Mouse (Mus musculus): ENCODE measurements around the gene Sbk1. TPM values are rescaled to one million over a fixed set of nuclear protein-coding genes. Genes with fewer than 3 reads are reported as not detected.
"Not testable (repeated sequence)": the region's sequence is repeated elsewhere in the genome, so short reads cannot be mapped to it uniquely, and the experiment has no call there.

The Sbk1 gene
- polyA plus RNA-seq, 1 experiment from 2014 or later = 79.1 TPM

DNA sequence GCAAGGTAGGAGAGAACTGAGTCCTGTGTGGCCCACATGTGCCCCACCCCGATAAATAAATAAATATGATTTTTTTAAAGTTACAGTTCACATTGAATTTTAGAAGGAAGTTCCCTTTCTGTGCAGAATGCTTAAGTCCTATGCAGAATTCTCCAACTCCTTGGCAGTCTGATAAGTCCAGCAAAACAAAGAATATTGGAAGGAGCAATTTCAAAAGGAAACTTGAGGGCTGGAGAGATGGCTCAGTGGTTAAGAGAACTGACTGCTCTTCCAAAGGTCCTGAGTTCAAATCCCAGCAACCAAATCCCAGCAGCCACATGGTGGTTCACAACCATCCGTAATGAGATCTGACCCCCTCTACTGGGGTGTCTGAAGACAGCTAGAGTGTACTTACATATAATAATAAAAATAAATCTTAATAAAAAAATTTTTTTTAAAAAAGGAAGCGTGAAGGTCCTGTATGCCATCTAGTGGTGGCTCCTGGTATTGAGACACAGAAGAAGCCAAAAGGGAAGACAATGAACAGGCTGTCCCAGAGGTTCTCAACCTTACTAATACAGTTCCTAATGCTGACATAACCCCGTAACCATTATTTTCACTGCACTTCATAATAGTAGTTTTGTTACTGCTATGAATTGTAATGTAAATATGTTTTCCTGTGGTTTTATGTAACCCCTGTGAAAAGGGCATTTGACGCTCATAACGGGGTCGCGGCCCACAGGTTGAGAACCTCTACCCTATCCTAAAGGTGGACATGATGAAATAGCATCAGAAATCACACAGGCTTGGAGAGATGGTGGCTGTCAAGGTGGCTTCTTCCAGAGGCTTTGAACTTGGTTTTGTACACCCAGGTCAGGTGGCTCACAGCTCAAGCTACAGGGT lies 25.4 kb downstream of the Sbk1 start:
- DNase-seq (ENCODE audit: extremely low spot score, low spot score) = no peak

DNA sequence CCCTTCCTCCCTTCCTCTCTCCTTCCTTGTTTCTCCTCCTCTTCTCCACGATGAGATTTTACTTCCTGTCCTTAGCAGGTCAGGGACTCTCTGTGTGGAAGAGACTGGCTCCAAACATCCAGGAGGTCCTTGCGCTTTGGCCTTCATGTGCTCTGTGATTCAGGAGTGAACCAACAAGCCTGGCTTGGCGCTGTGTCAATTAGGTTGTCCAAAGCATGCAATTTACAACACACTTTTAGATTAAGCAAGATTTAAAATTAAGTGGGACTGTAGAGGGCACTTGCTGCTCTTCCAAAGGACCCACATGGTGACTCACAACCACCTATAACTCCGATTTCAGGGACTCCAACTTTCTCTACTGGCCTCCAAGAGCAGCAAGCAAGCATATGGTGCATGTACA lies 26.4 kb downstream of the Sbk1 start:
- WGBS = 70% methylated on average over 4 of the region's 4 CpGs
- no peak overlapping the region for H3K4me3 ChIP-seq
- no peaks in the 10 kb centered on the region for H3K27me3 ChIP-seq (ENCODE audit: poor library complexity, severe bottlenecking)
- H3K27ac ChIP-seq = no peak overlapping the region
- H3K36me3 ChIP-seq (replicated peaks) = peaks cover 16% of the 10 kb centered on the region
- no peaks in the 10 kb centered on the region for H3K4me1 ChIP-seq
- no peak for DNase-seq (ENCODE audit: extremely low spot score, low spot score)
- H3K9me3 ChIP-seq = no peaks in the 10 kb centered on the region

More for the DNA sequence above, 25.4 kb downstream of the Sbk1 start:
- no peak overlapping the region for H3K4me3 ChIP-seq
- H3K9me3 ChIP-seq = no peaks in the 10 kb centered on the region
- peaks cover 26% of the 10 kb centered on the region for H3K36me3 ChIP-seq (replicated peaks)
- H3K27me3 ChIP-seq (ENCODE audit: poor library complexity, severe bottlenecking) = no peaks in the 10 kb centered on the region
- 75% methylated on average over 8 of the region's 8 CpGs for WGBS
- H3K4me1 ChIP-seq = no peaks in the 10 kb centered on the region
- no peak overlapping the region for H3K27ac ChIP-seq

DNA sequence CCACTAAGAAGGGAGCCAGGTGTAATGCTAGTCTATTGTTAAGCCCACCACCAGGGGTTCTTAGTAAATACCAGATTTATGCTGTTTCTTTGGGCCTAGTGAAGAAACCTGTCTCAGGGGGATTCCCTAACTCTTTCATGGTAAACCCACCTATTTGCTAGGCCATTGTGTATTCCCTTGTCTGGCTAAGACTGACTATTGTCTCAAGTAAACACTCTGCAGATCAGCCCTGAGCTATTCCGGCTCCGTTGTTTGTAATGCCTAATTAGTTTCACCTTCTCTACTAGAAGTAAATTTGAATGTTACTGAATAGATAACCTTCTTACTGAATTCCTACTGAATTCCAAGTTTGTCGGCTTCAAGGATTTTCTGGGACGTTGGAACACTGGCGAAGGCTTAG lies 29.4 kb downstream of the Sbk1 start:
- not testable (repeated sequence) for H3K27me3 ChIP-seq (ENCODE audit: poor library complexity, severe bottlenecking); H3K36me3 ChIP-seq (replicated peaks); H3K4me1 ChIP-seq; H3K4me3 ChIP-seq; H3K9me3 ChIP-seq; H3K27ac ChIP-seq; DNase-seq (ENCODE audit: extremely low spot score, low spot score)
- 87% methylated on average over 5 of the region's 5 CpGs for WGBS

DNA sequence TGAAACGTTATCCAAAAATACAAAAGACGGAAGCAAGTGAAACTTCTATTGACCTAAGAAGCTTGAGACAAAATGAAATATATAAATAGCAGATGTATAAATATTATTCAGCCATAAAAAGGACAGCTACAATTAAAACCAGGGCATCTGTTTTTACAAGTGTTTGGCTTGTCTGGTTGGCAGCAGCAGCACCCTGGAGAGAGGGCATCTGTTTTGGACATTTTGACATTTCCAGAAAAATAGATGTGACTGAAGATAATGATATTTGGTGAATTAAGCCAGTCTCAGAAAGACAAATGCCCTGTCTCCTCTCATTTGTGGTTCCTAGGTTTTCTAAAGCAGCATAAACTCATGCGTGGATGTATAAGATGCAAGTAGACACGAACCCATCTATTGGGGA lies 39.4 kb downstream of the Sbk1 start:
- no peaks in the 10 kb centered on the region for H3K4me1 ChIP-seq
- no peaks in the 10 kb centered on the region for H3K36me3 ChIP-seq (replicated peaks)
- DNase-seq (ENCODE audit: extremely low spot score, low spot score) = no peak
- no peak overlapping the region for H3K27ac ChIP-seq
- 91% methylated on average over 4 of the region's 4 CpGs for WGBS
- H3K9me3 ChIP-seq = no peaks in the 10 kb centered on the region
- no peak overlapping the region for H3K4me3 ChIP-seq
- H3K27me3 ChIP-seq (ENCODE audit: poor library complexity, severe bottlenecking) = no peaks in the 10 kb centered on the region

DNA sequence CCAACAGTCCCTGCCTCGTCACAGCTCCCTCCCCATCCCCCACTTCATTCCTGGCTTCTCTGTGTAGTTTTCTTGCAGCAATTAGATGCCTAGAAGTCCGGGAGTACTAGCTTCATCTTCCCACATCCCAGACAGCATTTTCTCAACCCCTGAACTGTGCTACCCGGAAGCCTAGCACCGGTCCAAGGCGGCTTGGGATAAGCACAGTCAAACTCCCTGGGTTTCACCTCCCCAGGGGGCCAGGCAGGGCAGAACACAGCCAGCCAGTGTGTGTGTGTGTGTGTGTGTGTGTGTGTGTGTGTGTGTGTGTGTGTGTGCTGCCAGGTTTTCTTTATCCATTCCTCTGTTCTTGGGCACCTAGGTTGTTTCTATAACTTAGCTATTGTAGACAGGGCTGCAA lies 40.9 kb downstream of the Sbk1 start:
- no peaks in the 10 kb centered on the region for H3K4me1 ChIP-seq
- H3K27ac ChIP-seq = no peak overlapping the region
- no peak overlapping the region for H3K4me3 ChIP-seq
- H3K27me3 ChIP-seq (ENCODE audit: poor library complexity, severe bottlenecking) = no peaks in the 10 kb centered on the region
- 56% methylated on average over 5 of the region's 5 CpGs for WGBS
- H3K9me3 ChIP-seq = no peaks in the 10 kb centered on the region
- no peak for DNase-seq (ENCODE audit: extremely low spot score, low spot score)
- no peaks in the 10 kb centered on the region for H3K36me3 ChIP-seq (replicated peaks)

DNA sequence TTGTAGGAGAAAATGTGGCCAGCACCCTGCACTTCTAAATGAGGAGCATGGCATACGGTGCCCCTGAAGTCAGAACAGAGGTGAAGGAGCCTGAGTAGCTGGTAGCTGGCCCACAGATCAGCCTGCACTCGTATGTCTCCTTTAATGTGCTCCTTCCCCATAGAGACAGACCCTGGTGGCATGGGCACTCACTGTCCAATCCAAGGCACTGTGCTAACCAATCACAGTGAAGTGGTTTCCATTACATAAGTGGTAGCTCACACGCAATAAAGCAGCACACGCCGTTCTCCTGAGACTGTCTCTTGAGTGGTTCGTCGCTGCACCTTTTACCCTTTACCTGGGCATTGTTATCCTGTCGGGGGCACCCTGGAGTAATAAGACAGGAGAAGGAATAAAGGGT lies 41.9 kb downstream of the Sbk1 start:
- no peaks in the 10 kb centered on the region for H3K36me3 ChIP-seq (replicated peaks)
- no peaks in the 10 kb centered on the region for H3K9me3 ChIP-seq
- no peak overlapping the region for H3K4me3 ChIP-seq
- H3K27ac ChIP-seq = no peak overlapping the region
- H3K4me1 ChIP-seq = no peaks in the 10 kb centered on the region
- H3K27me3 ChIP-seq (ENCODE audit: poor library complexity, severe bottlenecking) = no peaks in the 10 kb centered on the region
- WGBS = 81% methylated on average over 8 of the region's 8 CpGs
- no peak for DNase-seq (ENCODE audit: extremely low spot score, low spot score)

DNA sequence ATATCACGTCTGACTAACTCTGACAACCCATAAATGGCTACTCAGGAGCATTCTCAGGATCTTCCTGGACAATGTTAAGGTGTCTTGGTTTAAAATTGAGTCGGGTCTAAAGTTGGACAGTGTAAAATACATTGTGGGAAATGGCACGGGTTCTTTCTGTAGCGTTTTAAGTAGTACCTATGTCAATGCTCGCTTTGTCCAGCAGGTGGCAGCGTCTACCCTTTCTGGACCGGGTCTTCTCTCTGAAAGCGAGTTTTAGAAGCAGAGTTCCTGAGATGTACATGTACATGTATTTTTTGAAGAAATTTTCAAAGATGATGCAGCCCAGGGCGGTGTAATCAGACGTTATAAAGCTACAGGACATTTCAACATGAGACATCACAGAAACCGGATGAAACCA lies 51.3 kb downstream of the Sbk1 start:
- DNase-seq (ENCODE audit: extremely low spot score, low spot score) = peak; percentile 77
- no peak overlapping the region for H3K27ac ChIP-seq
- 0 out of 2 replicates have a peak, but pooled peaks cover 5% of the 10 kb centered on the region for H3K27me3 ChIP-seq (ENCODE audit: poor library complexity, severe bottlenecking)
- WGBS = 12% methylated on average over 11 of the region's 11 CpGs
- H3K9me3 ChIP-seq = no peaks in the 10 kb centered on the region
- H3K36me3 ChIP-seq (replicated peaks) = no peaks in the 10 kb centered on the region
- no peak overlapping the region for H3K4me3 ChIP-seq
- 0 out of 2 replicates have a peak, but pooled peaks cover 5% of the 10 kb centered on the region for H3K4me1 ChIP-seq

DNA sequence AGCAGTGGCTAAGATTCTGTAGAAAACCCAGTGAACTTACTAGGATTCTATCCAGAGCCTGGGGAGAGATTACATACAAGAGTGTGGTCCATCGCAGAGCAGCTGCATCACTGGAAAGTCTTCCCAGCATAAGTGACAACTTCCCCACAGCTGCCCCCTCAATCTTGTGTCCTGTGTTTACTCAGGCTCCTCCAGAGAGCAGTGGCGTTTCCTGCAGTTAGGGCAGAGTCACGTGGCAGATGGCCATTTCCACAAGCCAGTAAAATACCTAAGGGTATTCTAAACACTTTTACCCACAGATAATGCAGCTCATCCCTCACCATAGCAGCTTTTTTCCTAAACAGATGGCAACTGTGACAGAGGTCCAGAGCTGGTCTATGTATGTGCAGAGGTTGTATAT lies 52.4 kb downstream of the Sbk1 start:
- Histone ChIP-seq H3K36me3 (replicated peaks) (no peaks in the 10 kb centered on the region), H3K9me3 (no peaks in the 10 kb centered on the region), H3K4me1 (0 out of 2 replicates have a peak, but pooled peaks cover 5% of the 10 kb centered on the region), H3K27ac (no peak overlapping the region), H3K4me3 (no peak overlapping the region), H3K27me3 (ENCODE audit: poor library complexity, severe bottlenecking) (0 out of 2 replicates have a peak, but pooled peaks cover 5% of the 10 kb centered on the region)
- DNase-seq (ENCODE audit: extremely low spot score, low spot score) = no peak
- 54% methylated on average over 3 of the region's 3 CpGs for WGBS

DNA sequence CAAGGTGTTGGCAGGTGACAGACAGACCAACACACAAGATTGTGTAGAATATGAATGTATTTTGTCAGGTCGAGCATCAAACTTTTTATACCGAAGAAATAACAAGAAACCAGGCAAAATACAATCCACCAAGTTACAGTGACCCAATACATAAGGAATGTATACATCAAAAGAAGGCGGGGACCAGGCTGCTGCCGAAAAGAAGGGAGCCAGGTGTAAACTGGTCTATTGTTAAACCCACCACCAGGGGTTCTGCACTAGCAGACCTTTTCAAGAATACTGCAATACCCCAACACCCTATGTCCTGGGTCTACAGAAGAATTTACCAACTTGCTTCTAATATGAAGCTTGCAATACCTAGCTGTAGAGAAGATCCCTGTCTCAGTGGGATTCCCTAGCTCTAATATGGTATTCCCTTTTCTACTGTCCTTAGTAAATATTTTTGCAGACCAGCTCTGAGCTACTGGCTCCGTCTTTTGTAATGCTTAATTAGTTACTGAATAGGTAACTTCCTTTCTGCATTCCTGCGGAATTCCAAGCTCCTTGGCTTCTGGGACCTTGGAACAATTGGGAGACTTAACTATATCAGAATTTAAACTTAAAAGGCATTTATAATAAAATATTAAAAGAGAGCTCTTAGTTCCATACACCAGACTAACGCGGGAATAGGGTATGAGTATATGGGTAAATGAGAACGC lies 53.3 kb downstream of the Sbk1 start:
- H3K4me1 ChIP-seq; H3K9me3 ChIP-seq; DNase-seq (ENCODE audit: extremely low spot score, low spot score); H3K36me3 ChIP-seq (replicated peaks); H3K27me3 ChIP-seq (ENCODE audit: poor library complexity, severe bottlenecking); H3K4me3 ChIP-seq; H3K27ac ChIP-seq: not testable (repeated sequence)
- WGBS = 26% methylated on average over 9 of the region's 9 CpGs

DNA sequence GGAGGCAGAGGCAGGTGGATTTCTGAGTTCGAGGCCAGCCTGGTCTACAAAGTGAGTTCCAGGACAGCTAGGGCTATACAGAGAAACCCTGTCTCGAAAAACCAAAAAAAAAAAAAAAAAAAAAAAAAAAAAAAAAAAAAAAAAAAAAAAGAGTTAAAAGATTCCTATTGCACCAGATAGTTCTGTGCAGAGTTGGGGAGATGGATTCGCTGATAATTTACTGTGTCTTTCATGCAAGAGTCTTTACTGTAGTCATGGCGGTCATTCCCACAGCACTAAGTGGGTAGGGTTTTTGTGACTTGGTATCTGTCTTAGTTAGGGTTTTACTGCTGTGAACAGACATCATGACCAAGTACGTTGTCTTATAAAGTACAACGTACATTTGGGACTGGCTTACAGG lies 56.4 kb downstream of the Sbk1 start:
- 95% methylated on average over 5 of the region's 6 CpGs for WGBS
- not testable (repeated sequence) for H3K27ac ChIP-seq; DNase-seq (ENCODE audit: extremely low spot score, low spot score); H3K9me3 ChIP-seq; H3K36me3 ChIP-seq (replicated peaks); H3K27me3 ChIP-seq (ENCODE audit: poor library complexity, severe bottlenecking); H3K4me1 ChIP-seq; H3K4me3 ChIP-seq

DNA sequence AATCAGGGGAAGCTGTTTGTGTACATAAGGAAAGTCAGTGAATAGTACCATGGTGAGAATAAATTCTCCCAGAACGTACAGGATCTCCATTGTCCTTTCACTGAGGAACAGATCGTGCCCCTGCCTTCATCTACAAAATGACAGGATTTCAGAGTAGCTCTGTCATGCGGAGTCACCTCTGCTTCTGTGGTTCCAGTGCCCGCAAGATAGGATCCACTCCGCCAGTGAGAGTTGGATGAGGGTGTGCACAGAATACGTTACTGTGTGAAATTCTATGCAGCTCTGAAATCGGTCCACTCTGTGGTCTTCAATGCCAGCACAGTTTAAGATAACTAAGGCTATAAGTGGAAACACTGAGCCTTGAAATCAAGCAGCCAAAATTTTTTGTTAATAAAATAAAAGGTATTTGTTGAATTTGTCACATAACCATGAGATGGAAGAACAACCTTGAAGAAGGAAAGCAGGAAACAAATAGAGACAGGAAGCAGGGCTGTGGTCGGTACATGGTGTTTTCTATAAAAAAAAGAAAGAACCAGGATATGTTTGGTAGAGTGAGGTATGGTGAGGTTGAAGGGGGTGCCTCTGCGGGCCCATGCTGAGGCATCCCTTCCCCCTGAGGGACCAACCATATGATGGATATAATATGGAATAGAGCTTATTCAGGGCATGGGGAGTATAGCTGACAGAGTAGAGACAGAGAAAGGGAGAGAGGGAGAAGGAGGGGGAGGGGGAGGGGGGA lies 57.7 kb downstream of the Sbk1 start:
- 92% methylated on average over 9 of the region's 9 CpGs for WGBS
- H3K36me3 ChIP-seq (replicated peaks) = no peaks in the 10 kb centered on the region
- no peaks in the 10 kb centered on the region for H3K9me3 ChIP-seq

DNA sequence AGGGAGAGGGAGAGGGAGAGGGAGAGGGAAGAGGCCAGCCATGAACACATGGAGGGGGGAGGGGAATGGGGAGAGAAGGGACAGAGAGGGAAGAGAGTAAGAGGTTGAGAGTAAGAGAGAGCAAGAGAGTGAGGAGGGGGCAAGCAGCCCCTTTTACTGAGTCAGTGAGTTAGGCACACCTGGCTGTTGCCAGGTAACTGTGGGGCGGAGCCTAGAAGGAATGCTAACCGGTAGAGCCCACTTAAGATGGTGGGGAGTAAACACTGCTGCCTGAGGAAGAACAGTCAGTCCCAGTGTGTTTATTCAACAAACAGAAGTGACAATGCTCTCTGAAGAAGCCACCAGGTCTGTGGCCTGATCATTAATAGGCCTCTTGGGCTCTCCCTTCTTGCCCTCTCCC lies 58.3 kb downstream of the Sbk1 start:
- WGBS = 71% methylated on average over 2 of the region's 2 CpGs

More for the DNA sequence above, 57.7 kb downstream of the Sbk1 start:
- no peak for DNase-seq (ENCODE audit: extremely low spot score, low spot score)
- Histone ChIP-seq H3K27ac (no peak overlapping the region), H3K27me3 (ENCODE audit: poor library complexity, severe bottlenecking) (no peaks in the 10 kb centered on the region), H3K4me1 (0 out of 2 replicates have a peak, but pooled peaks cover 5% of the 10 kb centered on the region), H3K4me3 (no peak overlapping the region)

More for the DNA sequence above, 58.3 kb downstream of the Sbk1 start:
- H3K27me3 ChIP-seq (ENCODE audit: poor library complexity, severe bottlenecking) = no peaks in the 10 kb centered on the region
- H3K4me1 ChIP-seq = 0 out of 2 replicates have a peak, but pooled peaks cover 3% of the 10 kb centered on the region
- H3K36me3 ChIP-seq (replicated peaks) = no peaks in the 10 kb centered on the region
- H3K4me3 ChIP-seq = no peak overlapping the region
- no peak for DNase-seq (ENCODE audit: extremely low spot score, low spot score)
- no peaks in the 10 kb centered on the region for H3K9me3 ChIP-seq
- H3K27ac ChIP-seq = no peak overlapping the region
